Mouse (Mus musculus) lung, embryonic 16.5 days (tissue): ENCODE data around the gene Rab3ip. TPM values are rescaled to one million over a fixed set of nuclear protein-coding genes. Genes with fewer than 3 reads are reported as not detected.

Experiments used
- ATAC-seq: fragments of 200-750 bp; cut with Nextera tagmentation; 2 replicates; pipeline ENCODE4 v1.8.0; 2017; ENCODE audit warnings: low read depth, mild to moderate bottlenecking, moderate library complexity
- H3K27ac ChIP-seq: fragments of 300-500 bp; sonication (generic); 2 replicates; pipeline ENCODE4 v1.5.1; 2014; ENCODE audit warnings: mild to moderate bottlenecking, control low read depth, low read length
- H3K27me3 ChIP-seq: fragments of 300-500 bp; sonication (generic); 2 replicates; pipeline ENCODE4 v1.6.1; 2014; ENCODE audit warnings: low read depth, low read length, mixed read lengths; ENCODE audit not compliant: control insufficient read depth, insufficient read depth
- H3K36me3 ChIP-seq: fragments of 300-500 bp; sonication (generic); 2 replicates; pipeline ENCODE4 v1.6.1; 2014; ENCODE audit warnings: low read length; ENCODE audit not compliant: control insufficient read depth, insufficient read depth
- H3K4me1 ChIP-seq: fragments of 300-500 bp; sonication (generic); replicated peaks from 2 replicates; pipeline ENCODE4 v1.6.1; 2014; ENCODE audit warnings: low read length, mixed read lengths; ENCODE audit not compliant: control insufficient read depth, insufficient read depth
- H3K4me2 ChIP-seq: fragments of 300-500 bp; sonication (generic); 2 replicates; pipeline ENCODE4 v1.6.1; 2014; ENCODE audit warnings: low read depth, low read length, control low read depth
- H3K4me3 ChIP-seq: fragments of 300-500 bp; sonication (generic); 2 replicates; pipeline ENCODE4 v1.5.1; 2014; ENCODE audit warnings: mild to moderate bottlenecking, low read length, control low read depth
- H3K9ac ChIP-seq: fragments of 300-500 bp; sonication (generic); 2 replicates; pipeline ENCODE4 v1.6.1; 2014; ENCODE audit warnings: low read length, control low read depth
- H3K9me3 ChIP-seq: fragments of 300-500 bp; sonication (generic); 2 replicates; pipeline ENCODE4 v1.6.1; 2016; ENCODE audit warnings: low read length; ENCODE audit not compliant: control insufficient read depth
- WGBS: fragments of 180-500 bp; shearing (Covaris S2); extraction: QIAGEN DNeasy Blood & Tissue Kit; methylation state at CpG from one replicate; pipeline ENCODE4 v1.1.7; 2014; 5-methylcytosine and 5-hydroxymethylcytosine counted together
- polyA plus RNA-seq: library from polyadenylated mRNA; unstranded; fragments of >200 nt; fragmentation: Nextera tagmentation; extraction: Ambion mirVana; gene quantifications from 2 replicates; pipeline ENCODE4 v1.2.1, GENCODE M21; 2015

Rab3ip gene
- polyA plus RNA-seq, 1 experiment from 2014 or later = 31.6 TPM

DNA sequence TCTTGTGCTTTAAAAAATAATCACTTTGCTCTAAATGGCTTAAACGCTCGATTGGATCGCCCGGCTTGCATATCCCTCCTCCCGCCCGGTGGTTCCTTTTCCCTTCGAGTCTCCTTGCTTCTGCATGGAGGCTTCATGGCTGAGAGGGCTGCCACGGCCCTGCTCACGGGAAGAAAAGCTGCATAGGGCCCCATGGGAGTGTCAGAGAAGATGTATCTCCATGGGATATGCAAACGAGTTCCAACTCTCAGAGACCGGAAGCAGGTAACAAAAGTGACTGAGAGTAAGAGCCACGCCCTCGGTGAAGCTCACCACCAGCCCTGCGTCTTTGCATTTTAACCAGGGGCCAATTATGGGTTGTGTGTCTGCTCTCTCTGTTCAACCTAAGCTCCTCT, 78.6 kb downstream of the Rab3ip start:
- H3K4me3 ChIP-seq = no peak overlapping the region
- ATAC-seq = no peak
- no peaks in the 10 kb centered on the region for H3K27me3 ChIP-seq
- WGBS = 63% methylated on average over 14 of the region's 14 CpGs
- no peaks in the 10 kb centered on the region for H3K4me1 ChIP-seq
- H3K27ac ChIP-seq = no peak overlapping the region
- no peaks in the 10 kb centered on the region for H3K9me3 ChIP-seq
- no peak overlapping the region for H3K4me2 ChIP-seq
- H3K9ac ChIP-seq = no peak overlapping the region
- H3K36me3 ChIP-seq = no peaks in the 10 kb centered on the region

DNA sequence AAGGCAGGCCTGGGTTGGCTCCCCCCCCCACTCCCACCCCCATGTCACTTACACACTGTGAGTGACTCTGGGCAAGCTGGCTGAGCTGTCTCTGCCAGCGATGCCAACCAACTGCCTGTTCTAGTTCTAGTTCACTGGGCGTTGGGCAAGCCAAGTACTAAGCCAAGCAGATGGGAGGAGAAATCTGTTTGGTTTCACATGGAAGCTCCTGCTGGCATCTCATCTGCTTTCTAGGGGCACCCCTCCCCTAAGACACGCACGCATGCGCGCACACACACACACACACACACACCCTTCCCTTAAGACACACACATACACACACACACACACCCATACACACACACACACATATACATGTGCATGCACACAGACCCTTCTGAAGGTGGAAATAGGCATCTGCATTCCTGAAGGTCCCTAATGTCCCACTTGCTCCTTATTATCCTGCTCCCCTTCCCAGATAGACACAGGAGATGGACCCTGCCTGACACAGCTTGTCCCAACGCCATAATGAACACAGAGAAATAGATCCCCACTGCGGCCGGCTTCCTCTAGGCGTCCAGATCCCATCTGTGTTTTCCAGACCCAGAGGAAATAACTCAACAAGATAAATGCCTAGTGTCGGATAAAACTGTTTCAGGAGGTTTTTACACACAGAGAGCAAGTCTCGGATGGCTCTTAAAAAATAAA, 79.1 kb downstream of the Rab3ip start:
- WGBS = 65% methylated on average over 12 of the region's 12 CpGs
- no peak overlapping the region for H3K4me2 ChIP-seq
- H3K4me3 ChIP-seq = no peak overlapping the region
- H3K27me3 ChIP-seq = no peaks in the 10 kb centered on the region
- no peak overlapping the region for H3K27ac ChIP-seq
- no peaks in the 10 kb centered on the region for H3K36me3 ChIP-seq
- no peak overlapping the region for H3K9ac ChIP-seq
- no peaks in the 10 kb centered on the region for H3K9me3 ChIP-seq
- no peaks in the 10 kb centered on the region for H3K4me1 ChIP-seq
- ATAC-seq = no peak

DNA sequence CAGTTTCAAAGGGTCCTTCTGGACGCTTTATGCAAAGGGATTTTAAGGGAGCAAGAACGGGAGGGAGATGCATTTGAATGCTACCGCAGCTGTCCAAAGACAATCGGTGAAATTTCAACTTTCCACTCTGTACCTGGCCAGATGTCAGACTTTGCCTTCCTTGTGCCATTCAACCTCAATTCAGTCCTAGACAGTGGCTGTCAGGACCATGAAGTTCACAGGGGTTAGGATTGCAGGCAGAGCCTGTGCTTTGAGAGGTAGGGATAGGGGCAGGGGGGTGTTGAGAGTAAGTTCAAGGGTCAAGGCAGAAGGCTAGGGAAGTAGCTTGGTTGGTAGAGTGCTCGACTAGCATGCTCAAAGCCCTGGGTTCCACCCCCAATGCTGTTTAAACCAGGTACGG, 79.8 kb downstream of the Rab3ip start:
- Histone ChIP-seq H3K9me3 (no peaks in the 10 kb centered on the region), H3K4me1 (no peaks in the 10 kb centered on the region), H3K27ac (no peak overlapping the region), H3K4me2 (no peak overlapping the region), H3K4me3 (no peak overlapping the region), H3K27me3 (no peaks in the 10 kb centered on the region), H3K36me3 (no peaks in the 10 kb centered on the region), H3K9ac (no peak overlapping the region)
- 81% methylated on average over 6 of the region's 6 CpGs for WGBS
- ATAC-seq = no peak

Other genes starting within 250 kb of the Rab3ip start
- 0.08 TPM in 1 of 2 replicates, not detected in the other for gene Myrfl, start 53.9 kb downstream of the Rab3ip start, polyA plus RNA-seq
- gene Gm10271, start 21.8 kb upstream of the Rab3ip start, polyA plus RNA-seq = not detected in 2 replicates
- gene Best3, start 35.5 kb upstream of the Rab3ip start, polyA plus RNA-seq = 0.15 and 0.21 TPM in 2 replicates
- 0.49 and 0.65 TPM in 2 replicates for gene Lrrc10, start 94.6 kb upstream of the Rab3ip start, polyA plus RNA-seq
- gene Cct2, start 113.0 kb upstream of the Rab3ip start, polyA plus RNA-seq = 213 and 228 TPM in 2 replicates
- 19.4 and 20.8 TPM in 2 replicates for gene Frs2, start 197.8 kb upstream of the Rab3ip start, polyA plus RNA-seq